Mouse (Mus musculus) liver, embryonic 16.5 days (tissue): ENCODE measurements around the gene Tbx1. TPM values are rescaled to one million over a fixed set of nuclear protein-coding genes. Genes with fewer than 3 reads are reported as not detected.

ENCODE experiments used
- ATAC-seq: fragments of 200-750 bp; cut with Nextera tagmentation; 2 replicates; pipeline ENCODE4 v1.8.0; 2017; ENCODE audit warnings: low read depth, mild to moderate bottlenecking, moderate number of reproducible peaks, moderate library complexity
- H3K27ac ChIP-seq: fragments of 300-500 bp; sonication (generic); 2 replicates; pipeline ENCODE4 v1.5.1; 2014; ENCODE audit warnings: mild to moderate bottlenecking, low read length
- H3K27me3 ChIP-seq: fragments of 300-500 bp; sonication (generic); 2 replicates; pipeline ENCODE4 v1.6.1; 2014; ENCODE audit warnings: low read depth, low read length, mixed read lengths; ENCODE audit not compliant: control insufficient read depth, insufficient read depth
- H3K36me3 ChIP-seq: fragments of 300-500 bp; sonication (generic); 2 replicates; pipeline ENCODE4 v1.6.1; 2014; ENCODE audit warnings: mild to moderate bottlenecking; ENCODE audit not compliant: control insufficient read depth, insufficient read depth
- H3K4me1 ChIP-seq: fragments of 300-500 bp; sonication (generic); 2 replicates; pipeline ENCODE4 v1.6.1; 2014; ENCODE audit warnings: low read depth, low read length, mixed read lengths; ENCODE audit not compliant: control insufficient read depth
- H3K4me2 ChIP-seq: fragments of 300-500 bp; sonication (generic); 2 replicates; pipeline ENCODE4 v1.6.1; 2014; ENCODE audit warnings: low read depth, low read length, mixed read lengths
- H3K4me3 ChIP-seq: fragments of 300-500 bp; sonication (generic); 2 replicates; pipeline ENCODE4 v1.5.1; 2014; ENCODE audit warnings: low read depth, mild to moderate bottlenecking, low read length
- H3K9ac ChIP-seq: fragments of 300-500 bp; sonication (generic); 2 replicates; pipeline ENCODE4 v1.6.1; 2014; ENCODE audit warnings: low read depth, low read length
- H3K9me3 ChIP-seq: fragments of 300-500 bp; sonication (generic); replicated peaks from 2 replicates; pipeline ENCODE4 v1.6.1; 2016; ENCODE audit warnings: low read length; ENCODE audit not compliant: control insufficient read depth
- WGBS: fragments of 180-500 bp; shearing (Covaris S2); extraction: QIAGEN DNeasy Blood & Tissue Kit; methylation state at CpG from one replicate; pipeline ENCODE4 v1.1.7; 2014; ENCODE audit not compliant: insufficient replicate concordance; 5-methylcytosine and 5-hydroxymethylcytosine counted together
- polyA plus RNA-seq: library from polyadenylated mRNA; unstranded; fragments of >200 nt; fragmentation: Nextera tagmentation; extraction: Ambion mirVana; gene quantifications from 2 replicates; pipeline ENCODE4 v1.2.1, GENCODE M21; 2015

The Tbx1 gene
- polyA plus RNA-seq, 1 experiment from 2014 or later: 0.07 TPM

DNA sequence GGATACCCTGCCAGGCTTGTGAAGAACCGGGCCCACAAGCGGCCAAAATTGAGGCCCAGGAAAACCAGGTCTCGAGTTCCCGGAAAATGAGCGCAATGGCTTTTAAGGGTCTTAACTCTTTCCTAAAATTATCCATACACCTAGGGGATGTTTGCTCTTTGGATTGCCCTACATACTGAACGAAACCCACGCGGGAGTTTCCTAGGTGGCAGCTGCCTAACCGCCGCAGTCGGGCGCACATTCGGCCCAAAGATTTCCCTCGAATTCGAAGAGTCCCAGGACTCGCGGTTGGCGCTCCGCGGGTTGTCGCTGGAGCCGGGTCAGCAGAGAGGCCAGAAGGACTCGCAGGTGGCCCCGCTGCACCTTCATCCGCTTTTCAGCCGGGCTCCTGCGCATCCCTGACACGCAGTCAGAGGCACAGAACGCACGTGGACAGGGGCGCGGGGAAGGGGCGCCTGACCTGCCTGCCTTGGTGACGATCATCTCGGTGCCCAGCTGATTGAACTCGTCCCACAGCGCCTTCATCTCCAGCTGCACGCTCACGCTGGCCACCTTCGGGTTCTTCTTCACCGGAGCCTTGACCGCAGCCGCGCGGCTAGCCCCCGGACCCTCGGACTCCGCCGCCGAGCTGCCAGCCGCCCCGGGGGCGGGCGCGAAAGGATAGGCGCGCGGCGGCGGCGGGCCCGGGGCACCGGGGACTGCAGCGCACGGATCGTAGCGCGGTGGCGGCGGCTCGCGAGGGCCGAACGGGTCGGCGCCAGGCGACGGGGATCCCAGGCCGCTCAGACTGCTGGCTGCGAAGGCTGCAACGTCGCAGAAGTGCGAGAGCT, 4.2 kb downstream of the Tbx1 start:
- Histone ChIP-seq H3K27ac (no peak overlapping the region), H3K4me3 (peak overlapping the region; percentile 31; the same call in 1 of the 2 replicates), H3K4me2 (peak overlapping the region; percentile 41), H3K9me3 (no peaks in the 10 kb centered on the region), H3K36me3 (no peaks in the 10 kb centered on the region), H3K27me3 (peaks cover 100% of the 10 kb centered on the region), H3K4me1 (peaks cover 4% of the 10 kb centered on the region), H3K9ac (no peak overlapping the region)
- ATAC-seq: no peak
- WGBS: 2% methylated on average over 68 of the region's 83 CpGs

DNA sequence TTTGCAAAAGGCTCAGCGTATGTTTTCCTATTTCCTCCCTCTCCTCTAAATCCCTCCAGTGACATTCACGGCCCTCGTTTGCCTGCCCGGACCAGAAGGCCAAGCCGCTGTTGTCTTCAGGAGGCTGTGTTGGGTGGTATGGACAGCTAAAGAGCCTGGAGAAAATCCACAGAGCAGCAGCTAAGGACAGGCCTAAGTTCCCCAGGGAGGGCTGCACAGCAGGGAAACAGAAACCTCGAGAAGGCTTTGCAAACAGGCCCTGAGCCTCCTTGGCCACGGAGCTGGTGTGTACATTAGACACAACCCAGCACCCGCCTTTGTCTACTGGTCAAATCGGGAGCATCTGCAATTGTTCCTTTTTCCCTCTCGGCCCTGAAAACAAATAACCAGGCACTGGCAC, 4.8 kb downstream of the Tbx1 start:
- no peak overlapping the region for H3K27ac ChIP-seq
- H3K27me3 ChIP-seq: peaks cover 100% of the 10 kb centered on the region
- WGBS: 10% methylated on average over 10 of the region's 10 CpGs
- H3K9me3 ChIP-seq: no peaks in the 10 kb centered on the region
- no peak for ATAC-seq
- no peak overlapping the region for H3K4me2 ChIP-seq
- no peak overlapping the region for H3K9ac ChIP-seq
- no peaks in the 10 kb centered on the region for H3K36me3 ChIP-seq
- H3K4me3 ChIP-seq: no peak overlapping the region
- peaks cover 4% of the 10 kb centered on the region for H3K4me1 ChIP-seq

DNA sequence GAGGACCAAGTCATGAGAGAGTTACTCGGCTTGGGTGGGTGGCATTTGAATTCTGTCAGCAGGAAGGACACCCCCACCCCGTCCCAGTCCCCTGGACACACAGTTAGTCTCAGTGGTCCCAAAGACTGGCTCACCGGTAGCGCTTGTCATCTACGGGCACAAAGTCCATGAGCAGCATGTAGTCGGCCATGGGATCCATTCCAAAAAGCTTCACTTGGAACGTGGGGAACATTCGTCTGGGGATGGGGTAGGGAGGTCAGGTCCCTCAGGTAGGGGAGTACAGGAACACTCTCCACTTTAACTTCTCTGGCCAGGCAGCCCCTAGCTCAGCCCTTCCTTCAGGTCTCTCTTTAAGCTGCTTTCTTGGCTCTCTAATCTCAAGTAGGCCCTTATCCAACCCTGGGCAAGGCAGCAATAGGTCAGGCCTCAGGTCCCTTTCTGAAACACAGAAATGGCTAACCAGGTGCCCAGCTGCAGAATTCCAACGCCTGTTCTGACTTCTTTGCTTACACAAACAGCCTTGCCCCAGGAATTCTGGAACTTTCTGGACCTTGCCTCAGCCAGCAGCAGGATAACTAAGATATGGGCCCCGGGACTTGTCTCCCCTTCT, 5.5 kb downstream of the Tbx1 start:
- H3K27ac ChIP-seq: no peak overlapping the region
- H3K4me2 ChIP-seq: no peak overlapping the region
- no peaks in the 10 kb centered on the region for H3K9me3 ChIP-seq
- peaks cover 4% of the 10 kb centered on the region for H3K4me1 ChIP-seq
- ATAC-seq: no peak
- H3K9ac ChIP-seq: no peak overlapping the region
- H3K27me3 ChIP-seq: peaks cover 100% of the 10 kb centered on the region
- no peak overlapping the region for H3K4me3 ChIP-seq
- H3K36me3 ChIP-seq: no peaks in the 10 kb centered on the region
- 28% methylated on average over 10 of the region's 10 CpGs for WGBS

DNA sequence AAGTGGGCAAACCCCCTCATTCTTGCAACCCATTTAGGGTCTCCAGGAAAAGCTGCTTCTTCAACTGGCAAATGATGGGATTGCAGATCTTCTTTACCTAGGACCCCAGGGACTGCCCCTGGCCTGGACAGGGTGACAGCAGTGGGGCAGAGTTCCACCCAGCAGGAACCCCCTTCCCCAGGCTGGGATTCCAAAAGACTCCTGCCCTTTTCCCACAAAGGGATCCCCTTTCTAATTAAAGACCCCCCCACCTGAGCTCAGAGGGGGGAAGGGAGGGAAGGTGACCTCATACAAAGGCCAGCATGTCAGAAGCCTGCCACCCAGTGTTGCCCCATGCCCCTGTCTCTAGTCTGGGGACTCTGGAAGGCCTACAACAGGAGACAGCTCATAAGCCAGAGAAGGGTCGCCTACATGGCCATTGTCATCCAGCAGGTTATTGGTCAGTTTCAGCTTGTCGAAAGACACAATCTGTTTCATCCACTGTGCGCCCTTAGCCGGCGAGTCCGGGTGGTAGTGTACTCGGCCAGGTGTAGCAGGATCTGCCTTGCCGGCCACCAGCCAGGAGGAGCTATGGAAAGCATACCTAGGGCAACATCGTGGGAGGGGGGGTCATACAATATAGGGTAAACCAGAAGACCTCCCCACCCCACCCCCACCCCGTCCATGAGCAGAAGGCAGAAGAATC, 6.7 kb downstream of the Tbx1 start:
- Histone ChIP-seq H3K4me2 (no peak overlapping the region), H3K4me1 (peaks cover 4% of the 10 kb centered on the region), H3K9ac (no peak overlapping the region), H3K9me3 (no peaks in the 10 kb centered on the region), H3K4me3 (no peak overlapping the region), H3K27me3 (peaks cover 96% of the 10 kb centered on the region), H3K27ac (no peak overlapping the region), H3K36me3 (no peaks in the 10 kb centered on the region)
- WGBS: 39% methylated on average over 10 of the region's 10 CpGs
- ATAC-seq: no peak

DNA sequence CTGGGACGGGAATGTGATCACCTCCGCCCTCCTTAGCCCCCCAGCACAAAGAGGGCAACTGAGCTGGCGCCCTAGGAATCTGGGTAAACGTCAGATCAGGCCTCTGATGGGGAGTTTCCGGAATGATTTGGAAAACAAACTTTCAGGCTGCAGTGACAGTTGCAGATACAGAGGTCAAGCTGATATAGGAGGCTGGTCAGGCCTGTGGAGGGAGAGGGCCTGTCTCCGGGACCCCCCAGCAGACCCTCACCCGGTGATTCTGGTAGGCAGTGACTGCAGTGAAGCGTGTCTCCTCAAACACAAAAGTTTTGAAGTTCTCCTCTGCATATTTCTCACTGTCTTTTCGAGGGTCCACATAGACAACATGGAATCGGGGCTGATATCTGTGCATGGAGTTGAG, 7.3 kb downstream of the Tbx1 start:
- Histone ChIP-seq H3K4me1 (peaks cover 4% of the 10 kb centered on the region), H3K27me3 (peaks cover 93% of the 10 kb centered on the region), H3K27ac (no peak overlapping the region), H3K9me3 (no peaks in the 10 kb centered on the region), H3K4me2 (no peak overlapping the region), H3K36me3 (no peaks in the 10 kb centered on the region), H3K9ac (no peak overlapping the region), H3K4me3 (no peak overlapping the region)
- ATAC-seq: no peak
- 17% methylated on average over 10 of the region's 10 CpGs for WGBS

DNA sequence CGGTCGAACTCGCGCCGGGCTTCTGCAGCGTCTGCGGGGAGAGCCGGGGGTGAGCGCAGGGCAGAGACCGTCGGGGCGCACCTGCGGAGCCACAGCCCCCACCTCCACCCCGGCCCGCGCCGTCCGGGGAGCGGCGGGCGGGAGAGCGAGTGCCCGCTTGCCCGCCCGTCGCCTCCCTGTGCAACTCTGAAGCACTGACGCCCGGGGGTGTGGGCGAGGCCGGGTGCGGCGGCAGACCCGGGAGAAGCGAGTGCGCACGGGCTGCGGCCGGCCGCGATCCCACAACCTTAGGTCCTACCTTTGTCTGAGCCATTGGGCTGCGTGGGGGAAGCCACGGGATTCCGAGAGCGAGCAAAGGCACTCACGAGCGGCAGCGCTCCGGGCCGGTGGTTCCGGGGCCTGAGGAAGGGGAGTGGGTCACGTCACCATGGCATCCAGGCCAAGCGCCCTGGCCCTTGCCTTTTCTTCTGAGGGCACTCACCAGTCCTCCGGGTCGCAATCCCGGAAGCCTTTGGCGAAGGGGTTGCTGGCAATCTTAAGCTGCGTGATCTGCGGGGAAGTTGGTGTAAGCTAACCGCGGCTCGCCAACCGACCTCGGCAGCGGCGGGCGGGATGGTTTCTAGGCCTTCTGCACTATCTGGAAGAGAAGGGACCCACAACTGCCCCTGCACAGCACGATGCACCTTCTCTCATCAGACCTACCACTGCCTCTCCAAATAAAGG, 7.9 kb downstream of the Tbx1 start:
- 1% methylated on average over 63 of the region's 67 CpGs for WGBS
- Histone ChIP-seq H3K27ac (no peak overlapping the region), H3K4me2 (peak overlapping the region; percentile 48), H3K27me3 (peaks cover 89% of the 10 kb centered on the region), H3K9ac (no peak overlapping the region), H3K36me3 (no peaks in the 10 kb centered on the region), H3K4me3 (no peak overlapping the region), H3K9me3 (no peaks in the 10 kb centered on the region), H3K4me1 (peaks cover 4% of the 10 kb centered on the region)
- ATAC-seq: no peak

DNA sequence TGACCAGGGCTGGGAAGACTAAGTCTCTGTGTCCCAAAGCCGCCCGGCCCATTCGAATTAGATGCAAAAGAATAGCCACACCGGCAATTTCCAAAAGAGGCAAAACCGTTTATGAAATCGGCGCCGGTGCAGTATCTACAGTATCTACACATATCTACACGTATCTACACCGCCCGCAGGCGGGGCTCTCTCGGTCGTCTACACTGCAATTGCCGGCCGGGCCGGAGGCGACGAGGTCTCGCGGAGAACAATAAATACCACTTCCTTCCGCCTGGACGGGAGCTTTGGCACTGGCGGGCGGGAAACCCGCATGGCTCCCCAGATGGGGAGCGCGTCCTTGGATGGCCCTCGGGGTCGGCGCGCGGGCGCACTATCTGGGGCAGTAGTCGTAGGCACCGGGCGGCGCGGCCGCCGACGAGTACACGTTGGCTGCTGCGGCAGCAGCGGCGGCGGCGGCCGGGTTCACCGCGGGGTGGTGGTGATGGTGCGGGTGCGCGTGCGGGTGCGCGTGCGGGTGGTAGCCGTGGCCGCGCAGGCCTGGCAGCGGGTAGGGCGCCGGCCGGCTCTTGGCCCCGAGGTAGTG, 8.8 kb downstream of the Tbx1 start:
- no peaks in the 10 kb centered on the region for H3K36me3 ChIP-seq
- H3K9me3 ChIP-seq: no peaks in the 10 kb centered on the region
- no peak overlapping the region for H3K9ac ChIP-seq
- peak overlapping the region; percentile 32 for H3K4me3 ChIP-seq
- no peak overlapping the region for H3K27ac ChIP-seq
- peaks cover 3% of the 10 kb centered on the region for H3K4me1 ChIP-seq
- peak overlapping the region; percentile 48 for H3K4me2 ChIP-seq
- H3K27me3 ChIP-seq: peaks cover 80% of the 10 kb centered on the region
- WGBS: under 1% methylated on average over 50 of the region's 66 CpGs
- no peak for ATAC-seq

DNA sequence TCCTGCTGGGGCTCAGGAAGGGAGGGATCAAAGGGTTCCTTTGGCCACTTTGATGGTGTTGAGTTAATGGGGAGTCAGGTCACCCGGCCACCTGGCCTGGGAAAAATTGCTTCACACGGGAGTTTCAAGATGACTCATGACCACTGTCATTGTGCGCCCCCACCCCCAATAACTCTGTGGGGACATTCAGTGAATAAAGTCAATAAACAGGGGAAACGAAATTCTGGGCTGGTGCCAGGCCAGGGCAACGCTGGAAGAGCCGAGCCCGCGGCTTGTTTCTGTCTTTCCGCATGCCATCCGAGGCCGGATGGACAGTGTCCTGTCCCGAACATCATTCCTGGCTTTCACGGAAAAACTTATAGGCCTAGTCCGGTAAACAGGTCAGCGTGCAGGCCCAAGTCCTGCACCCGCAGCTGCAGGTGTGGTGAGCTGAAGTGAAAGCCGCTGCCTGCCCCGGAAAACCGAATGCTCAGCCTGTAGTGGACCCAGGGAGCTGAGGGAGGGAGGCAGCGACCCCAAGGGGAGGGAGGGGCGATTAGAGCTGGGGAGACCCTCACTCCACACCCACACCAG, 9.3 kb downstream of the Tbx1 start:
- H3K4me2 ChIP-seq: peak overlapping the region; percentile 48
- no peak overlapping the region for H3K27ac ChIP-seq
- H3K9ac ChIP-seq: no peak overlapping the region
- no peaks in the 10 kb centered on the region; the same call in none of the 2 replicates for H3K4me1 ChIP-seq
- H3K27me3 ChIP-seq: peaks cover 74% of the 10 kb centered on the region
- ATAC-seq: no peak
- H3K9me3 ChIP-seq: no peaks in the 10 kb centered on the region
- H3K36me3 ChIP-seq: no peaks in the 10 kb centered on the region
- 5% methylated on average over 21 of the region's 21 CpGs for WGBS
- H3K4me3 ChIP-seq: peak overlapping the region; percentile 32
